Mouse (Mus musculus): ENCODE measurements at regions not wholly inside any gene's neighbourhood (a gene's known extent, or its start where the extent isn't known, plus 50 kb on each side); places are given as distances from the start of the nearest gene placed in this dataset.

DNA sequence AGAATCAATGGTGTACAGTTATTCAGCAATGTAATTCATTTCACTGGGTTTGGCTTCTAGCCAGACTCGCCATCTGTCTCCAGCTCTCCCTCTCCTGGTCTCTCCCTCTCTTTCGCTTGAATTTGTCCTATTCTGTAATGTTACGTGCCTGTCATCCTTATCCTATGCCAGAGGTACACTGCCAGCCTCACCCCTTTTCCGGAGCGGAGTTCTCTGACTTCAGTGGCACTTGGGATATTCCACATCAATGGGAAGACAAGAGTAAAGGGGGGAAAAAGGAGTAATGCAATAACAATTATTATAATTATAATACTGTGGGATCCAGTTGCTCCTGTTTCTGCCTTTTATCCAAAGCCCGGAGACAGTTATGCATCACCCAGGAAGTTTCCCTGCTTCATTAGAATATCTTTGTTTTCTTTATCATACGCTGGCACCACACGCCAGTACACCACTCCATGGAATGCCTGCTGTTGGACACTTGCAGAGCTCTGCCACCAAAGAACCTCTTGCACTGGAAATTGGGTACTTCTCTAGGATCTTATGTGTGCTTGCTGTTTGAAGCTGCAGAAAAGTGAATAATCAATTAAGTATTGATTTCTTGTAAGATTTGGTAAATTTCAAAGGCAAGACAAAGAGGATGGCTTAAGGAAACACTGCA lies 953.6 kb upstream of the Gm8797 start:
- DNase-seq (ENCODE audit: low spot score) (peak; percentile 54), ATAC-seq (replicated peaks; ENCODE audit: low FRiP score, low TSS enrichment, low read depth) (no peak)
- no peaks in the 10 kb centered on the region for H3K9me3 ChIP-seq (ENCODE audit: control insufficient read depth, low read length)
- H3K4me1 ChIP-seq (replicated peaks; ENCODE audit: control insufficient read depth, insufficient read depth, low read length): no peaks in the 10 kb centered on the region; the same call in 1 of the 2 replicates
- H3K36me3 ChIP-seq (ENCODE audit: control insufficient read depth, insufficient read depth, low read length): no peaks in the 10 kb centered on the region
- H3K27ac ChIP-seq (ENCODE audit: low read depth): no peak overlapping the region
- no peaks in the 10 kb centered on the region for H3K27me3 ChIP-seq (replicated peaks; ENCODE audit: control insufficient read depth, insufficient read depth, low read length)
- 69% methylated on average over 8 of the region's 8 CpGs for WGBS
- no peak overlapping the region for H3K4me3 ChIP-seq (ENCODE audit: low read depth, low read length)
- H3K9ac ChIP-seq (ENCODE audit: low read length): no peak overlapping the region
- H3K4me2 ChIP-seq (ENCODE audit: low read length): no peak overlapping the region

DNA sequence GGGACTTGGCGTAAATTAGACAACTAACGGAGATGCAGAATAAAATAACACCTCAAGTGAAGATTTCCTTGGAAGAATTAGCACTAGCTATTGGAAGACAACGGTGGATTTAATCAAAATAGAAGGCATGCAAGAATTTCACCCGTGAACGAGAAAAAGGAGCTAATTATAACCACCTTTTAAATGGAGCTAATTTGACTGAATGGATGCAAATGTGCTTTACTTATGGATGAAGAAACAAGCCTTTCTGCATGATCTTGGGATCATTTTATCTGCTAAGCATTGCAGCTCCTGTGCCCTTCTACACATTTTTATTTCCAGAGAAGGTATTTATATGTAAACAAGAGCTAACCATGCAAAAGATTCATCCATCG lies 953.1 kb upstream of the Gm8797 start:
- WGBS: 82% methylated on average over 6 of the region's 6 CpGs

GRCm38 (mm10) chr3:4798366-4798765 lies 952.2 kb upstream of the Gm8797 start:
- H3K36me3 ChIP-seq (ENCODE audit: control insufficient read depth, insufficient read depth, low read length): no peaks in the 10 kb centered on the region
- WGBS: 71% methylated on average over 3 of the region's 3 CpGs
- no peak overlapping the region for H3K9ac ChIP-seq (ENCODE audit: low read length)
- H3K9me3 ChIP-seq (ENCODE audit: control insufficient read depth, low read length): no peaks in the 10 kb centered on the region
- no peak for ATAC-seq (replicated peaks; ENCODE audit: low FRiP score, low TSS enrichment, low read depth)
- no peak overlapping the region for H3K4me2 ChIP-seq (ENCODE audit: low read length)
- DNase-seq (ENCODE audit: low spot score): no peak
- H3K27me3 ChIP-seq (replicated peaks; ENCODE audit: control insufficient read depth, insufficient read depth, low read length): no peaks in the 10 kb centered on the region
- H3K4me1 ChIP-seq (replicated peaks; ENCODE audit: control insufficient read depth, insufficient read depth, low read length): no peaks in the 10 kb centered on the region; the same call in 1 of the 2 replicates
- no peak overlapping the region for H3K27ac ChIP-seq (ENCODE audit: low read depth)
- no peak overlapping the region for H3K4me3 ChIP-seq (ENCODE audit: low read depth, low read length)

More for the DNA sequence above, 953.1 kb upstream of the Gm8797 start:
- Histone ChIP-seq H3K4me3 (ENCODE audit: low read depth, low read length) (no peak overlapping the region), H3K9ac (ENCODE audit: low read length) (no peak overlapping the region), H3K27me3 (replicated peaks; ENCODE audit: control insufficient read depth, insufficient read depth, low read length) (no peaks in the 10 kb centered on the region), H3K27ac (ENCODE audit: low read depth) (no peak overlapping the region), H3K9me3 (ENCODE audit: control insufficient read depth, low read length) (no peaks in the 10 kb centered on the region), H3K4me2 (ENCODE audit: low read length) (no peak overlapping the region), H3K4me1 (replicated peaks; ENCODE audit: control insufficient read depth, insufficient read depth, low read length) (no peaks in the 10 kb centered on the region; the same call in 1 of the 2 replicates), H3K36me3 (ENCODE audit: control insufficient read depth, insufficient read depth, low read length) (no peaks in the 10 kb centered on the region)
- no peak for ATAC-seq (replicated peaks; ENCODE audit: low FRiP score, low TSS enrichment, low read depth)
- DNase-seq (ENCODE audit: low spot score): no peak

- H3K27ac ChIP-seq (ENCODE audit: low read depth): no peak overlapping the region
- H3K4me1 ChIP-seq (replicated peaks; ENCODE audit: control insufficient read depth, insufficient read depth, low read length): no peaks in the 10 kb centered on the region
- no peaks in the 10 kb centered on the region for H3K27me3 ChIP-seq (replicated peaks; ENCODE audit: control insufficient read depth, insufficient read depth, low read length)
- 86% methylated on average over 1 of the region's 1 CpGs for WGBS
- ATAC-seq (replicated peaks; ENCODE audit: low FRiP score, low TSS enrichment, low read depth) (no peak), DNase-seq (ENCODE audit: low spot score) (no peak)
- no peaks in the 10 kb centered on the region for H3K9me3 ChIP-seq (ENCODE audit: control insufficient read depth, low read length)
- H3K4me2 ChIP-seq (ENCODE audit: low read length): no peak overlapping the region
- no peak overlapping the region for H3K4me3 ChIP-seq (ENCODE audit: low read depth, low read length)
- H3K9ac ChIP-seq (ENCODE audit: low read length): no peak overlapping the region
- H3K36me3 ChIP-seq (ENCODE audit: control insufficient read depth, insufficient read depth, low read length): no peaks in the 10 kb centered on the region
Observed at GRCm38 (mm10) chr3:4834459-4834858, 916.1 kb upstream of the Gm8797 start.

GRCm38 (mm10) chr3:4835645-4836044 lies 915.0 kb upstream of the Gm8797 start:
- no peak overlapping the region for H3K4me3 ChIP-seq (ENCODE audit: low read depth, low read length)
- H3K27ac ChIP-seq (ENCODE audit: low read depth): no peak overlapping the region
- H3K9ac ChIP-seq (ENCODE audit: low read length): no peak overlapping the region
- H3K27me3 ChIP-seq (replicated peaks; ENCODE audit: control insufficient read depth, insufficient read depth, low read length): no peaks in the 10 kb centered on the region
- H3K9me3 ChIP-seq (ENCODE audit: control insufficient read depth, low read length): no peaks in the 10 kb centered on the region
- no peak for ATAC-seq (replicated peaks; ENCODE audit: low FRiP score, low TSS enrichment, low read depth)
- no peaks in the 10 kb centered on the region for H3K4me1 ChIP-seq (replicated peaks; ENCODE audit: control insufficient read depth, insufficient read depth, low read length)
- DNase-seq (ENCODE audit: low spot score): no peak
- H3K4me2 ChIP-seq (ENCODE audit: low read length): no peak overlapping the region
- 97% methylated on average over 1 of the region's 1 CpGs for WGBS
- H3K36me3 ChIP-seq (ENCODE audit: control insufficient read depth, insufficient read depth, low read length): no peaks in the 10 kb centered on the region

DNA sequence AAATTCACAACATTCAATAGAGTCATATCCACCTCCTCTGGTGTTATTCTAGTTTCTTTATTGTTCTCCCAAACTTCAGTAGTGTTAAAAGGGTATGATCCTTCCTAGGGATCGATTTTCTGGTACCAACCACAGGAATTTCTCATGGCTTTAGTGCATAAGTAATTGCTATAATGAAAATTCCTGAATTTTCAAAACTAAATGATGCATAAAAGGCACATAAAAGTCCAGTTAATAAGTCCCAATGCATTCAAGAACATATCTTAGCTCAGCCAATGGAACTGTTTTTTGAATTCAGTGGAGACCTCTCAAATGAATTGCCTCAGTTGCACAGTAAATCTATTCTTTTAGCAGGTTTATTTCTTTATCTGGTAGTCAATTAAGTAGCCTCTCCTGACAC lies 913.7 kb upstream of the Gm8797 start:
- Histone ChIP-seq H3K4me1 (replicated peaks; ENCODE audit: control insufficient read depth, insufficient read depth, low read length) (no peaks in the 10 kb centered on the region), H3K27me3 (replicated peaks; ENCODE audit: control insufficient read depth, insufficient read depth, low read length) (no peaks in the 10 kb centered on the region), H3K4me3 (ENCODE audit: low read depth, low read length) (no peak overlapping the region), H3K9ac (ENCODE audit: low read length) (no peak overlapping the region), H3K4me2 (ENCODE audit: low read length) (no peak overlapping the region), H3K36me3 (ENCODE audit: control insufficient read depth, insufficient read depth, low read length) (no peaks in the 10 kb centered on the region), H3K9me3 (ENCODE audit: control insufficient read depth, low read length) (no peaks in the 10 kb centered on the region), H3K27ac (ENCODE audit: low read depth) (no peak overlapping the region)
- DNase-seq (ENCODE audit: low spot score) (no peak), ATAC-seq (replicated peaks; ENCODE audit: low FRiP score, low TSS enrichment, low read depth) (no peak)
- 66% methylated on average over 1 of the region's 1 CpGs for WGBS

GRCm38 (mm10) chr3:4854958-4855566 lies 895.5 kb upstream of the Gm8797 start:
- no peak overlapping the region for H3K9ac ChIP-seq (ENCODE audit: low read length)
- H3K9me3 ChIP-seq (ENCODE audit: control insufficient read depth, low read length): no peaks in the 10 kb centered on the region
- H3K4me1 ChIP-seq (replicated peaks; ENCODE audit: control insufficient read depth, insufficient read depth, low read length): no peaks in the 10 kb centered on the region
- ATAC-seq (replicated peaks; ENCODE audit: low FRiP score, low TSS enrichment, low read depth): no peak
- H3K27ac ChIP-seq (ENCODE audit: low read depth): no peak overlapping the region
- H3K4me3 ChIP-seq (ENCODE audit: low read depth, low read length): no peak overlapping the region
- 78% methylated on average over 1 of the region's 1 CpGs for WGBS
- no peaks in the 10 kb centered on the region for H3K27me3 ChIP-seq (replicated peaks; ENCODE audit: control insufficient read depth, insufficient read depth, low read length)
- H3K36me3 ChIP-seq (ENCODE audit: control insufficient read depth, insufficient read depth, low read length): no peaks in the 10 kb centered on the region
- no peak for DNase-seq (ENCODE audit: low spot score)
- H3K4me2 ChIP-seq (ENCODE audit: low read length): no peak overlapping the region

DNA sequence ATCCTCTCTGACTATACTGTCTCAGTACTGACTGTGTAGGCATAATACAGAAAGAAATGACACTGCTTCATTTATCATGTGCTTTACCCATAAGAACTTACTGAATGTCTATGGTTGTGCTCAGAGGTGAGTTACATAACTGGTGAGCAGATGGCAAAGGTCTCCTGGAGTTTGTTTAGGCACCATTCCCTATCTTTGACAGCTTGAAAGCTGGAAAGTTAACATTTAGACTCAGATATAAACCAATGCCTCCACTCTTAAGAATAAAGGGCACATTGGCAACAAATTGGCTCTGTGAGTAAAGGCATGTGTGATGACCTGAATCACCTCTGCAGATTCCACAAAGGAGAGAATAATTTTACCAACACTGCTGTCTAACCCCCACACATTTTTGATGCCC lies 894.0 kb upstream of the Gm8797 start:
- no peaks in the 10 kb centered on the region for H3K9me3 ChIP-seq (ENCODE audit: control insufficient read depth, low read length)
- ATAC-seq (replicated peaks; ENCODE audit: low FRiP score, low TSS enrichment, low read depth) (no peak), DNase-seq (ENCODE audit: low spot score) (no peak)
- no peak overlapping the region for H3K27ac ChIP-seq (ENCODE audit: low read depth)
- H3K4me2 ChIP-seq (ENCODE audit: low read length): no peak overlapping the region
- H3K4me3 ChIP-seq (ENCODE audit: low read depth, low read length): no peak overlapping the region
- H3K36me3 ChIP-seq (ENCODE audit: control insufficient read depth, insufficient read depth, low read length): no peaks in the 10 kb centered on the region
- H3K4me1 ChIP-seq (replicated peaks; ENCODE audit: control insufficient read depth, insufficient read depth, low read length): no peaks in the 10 kb centered on the region
- no peaks in the 10 kb centered on the region for H3K27me3 ChIP-seq (replicated peaks; ENCODE audit: control insufficient read depth, insufficient read depth, low read length)
- no peak overlapping the region for H3K9ac ChIP-seq (ENCODE audit: low read length)

DNA sequence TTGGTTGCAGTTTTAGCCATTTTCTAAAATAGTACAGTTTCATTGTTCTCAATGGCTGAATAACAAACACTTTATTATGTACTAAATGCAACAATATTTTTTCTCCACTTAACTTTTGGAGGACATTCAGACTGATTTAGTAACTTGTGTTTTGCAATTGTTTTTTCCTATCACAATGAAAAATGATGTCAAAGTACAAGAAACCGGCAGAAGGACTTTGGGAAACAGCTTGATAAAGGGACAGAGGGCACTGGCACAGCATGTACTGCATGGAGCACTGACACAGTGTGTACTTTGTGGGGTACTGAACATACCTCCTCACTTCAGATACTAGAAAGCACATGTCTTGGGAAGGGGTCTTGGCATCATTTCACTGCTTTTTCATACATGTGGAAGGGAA lies 884.4 kb upstream of the Gm8797 start:
- WGBS: 71% methylated on average over 1 of the region's 1 CpGs

More for the DNA sequence above, 884.4 kb upstream of the Gm8797 start:
- Histone ChIP-seq H3K36me3 (ENCODE audit: control insufficient read depth, insufficient read depth, low read length) (no peaks in the 10 kb centered on the region), H3K4me1 (replicated peaks; ENCODE audit: control insufficient read depth, insufficient read depth, low read length) (no peaks in the 10 kb centered on the region), H3K4me3 (ENCODE audit: low read depth, low read length) (no peak overlapping the region), H3K9ac (ENCODE audit: low read length) (no peak overlapping the region), H3K27me3 (replicated peaks; ENCODE audit: control insufficient read depth, insufficient read depth, low read length) (no peaks in the 10 kb centered on the region), H3K4me2 (ENCODE audit: low read length) (no peak overlapping the region), H3K9me3 (ENCODE audit: control insufficient read depth, low read length) (no peaks in the 10 kb centered on the region), H3K27ac (ENCODE audit: low read depth) (no peak overlapping the region)
- DNase-seq (ENCODE audit: low spot score): no peak
- no peak for ATAC-seq (replicated peaks; ENCODE audit: low FRiP score, low TSS enrichment, low read depth)

Measured in intestine, embryonic 14.5 days (tissue).